Mouse (Mus musculus) common myeloid progenitor, adult 5-6 weeks (primary cell): ENCODE results near the gene Rabl6. TPM values are rescaled to one million over a fixed set of nuclear protein-coding genes. Genes with fewer than 3 reads are reported as not detected.

ENCODE experiments used
- ATAC-seq: replicated peaks from 2 replicates; pipeline ENCODE4 v1.8.0; 2016; ENCODE audit warnings: low read depth, mild to moderate bottlenecking, moderate TSS enrichment, inconsistent platforms; ENCODE audit not compliant: poor library complexity, severe bottlenecking
- total RNA-seq: library from RNA; stranded (forward); fragments of 200-1000, 187-1606 nt; gene quantifications from 2 replicates; pipeline ENCODE4 v1.2.3, GENCODE M21; 2017

The Rabl6 gene
- 78.2 and 83.9 TPM in 2 replicates for total RNA-seq

- peak; percentile 93 for ATAC-seq
Observed at GRCm38 (mm10) chr2:25607761-25608622, at the start of gene Rabl6. TSS of gene Rabl6 (minus strand) at chr2:25608521.

- no peak for ATAC-seq
Observed at GRCm38 (mm10) chr2:25657652-25658051, 49.3 kb upstream of the Rabl6 start, which contains the start of gene Lcn5. TSS of gene Lcn5 (plus strand) at chr2:25657952.

GRCm38 (mm10) chr2:25657246-25657645 is 48.9 kb upstream of the Rabl6 start:
- no peak for ATAC-seq

DNA sequence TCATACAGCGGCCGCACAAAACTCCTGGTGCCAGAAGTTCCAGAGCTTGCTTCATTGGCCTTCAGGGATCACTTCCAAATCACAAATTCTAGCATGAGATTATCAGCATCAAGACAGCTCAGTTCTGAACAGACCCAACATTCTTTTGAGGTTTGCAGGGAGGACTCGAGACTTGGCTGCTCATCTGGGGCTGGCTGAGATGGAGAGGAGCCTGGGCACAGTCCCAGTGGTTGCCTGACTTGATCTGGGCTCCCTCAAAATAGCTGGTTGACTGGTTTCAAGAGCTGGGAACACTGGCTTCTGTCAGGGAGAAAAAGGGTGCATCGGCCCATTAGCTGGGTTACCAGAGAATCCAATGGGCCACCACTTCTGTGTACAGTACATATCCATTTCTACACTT is 48.4 kb upstream of the Rabl6 start:
- ATAC-seq = no peak

DNA sequence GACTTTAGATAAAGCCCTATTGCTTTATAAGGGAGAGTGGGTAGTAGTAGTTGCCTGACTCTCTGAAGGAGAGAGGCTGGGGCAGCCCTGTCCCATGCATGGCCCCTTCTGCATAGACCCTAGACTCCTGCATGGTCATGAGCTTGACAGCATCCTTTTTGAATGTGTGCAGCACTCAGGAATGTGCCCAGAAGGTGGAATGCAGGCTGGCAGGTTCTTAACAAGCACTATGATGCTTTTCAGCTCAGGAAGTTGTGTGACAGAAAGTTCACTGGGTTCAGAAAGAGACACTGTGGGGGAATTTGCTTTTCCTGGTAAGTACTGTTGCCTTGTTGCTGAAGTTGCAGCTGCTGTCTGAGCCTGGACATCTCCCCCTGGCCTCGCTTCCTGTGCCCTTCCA is 46.2 kb upstream of the Rabl6 start:
- no peak for ATAC-seq

GRCm38 (mm10) chr2:25652902-25653301 is 44.6 kb upstream of the Rabl6 start, which contains the start of gene Lcn8:
TSS of gene Lcn8 (plus strand) at chr2:25653120.
- no peak for ATAC-seq

GRCm38 (mm10) chr2:25639890-25640289 is 31.6 kb upstream of the Rabl6 start:
- no peak for ATAC-seq

DNA sequence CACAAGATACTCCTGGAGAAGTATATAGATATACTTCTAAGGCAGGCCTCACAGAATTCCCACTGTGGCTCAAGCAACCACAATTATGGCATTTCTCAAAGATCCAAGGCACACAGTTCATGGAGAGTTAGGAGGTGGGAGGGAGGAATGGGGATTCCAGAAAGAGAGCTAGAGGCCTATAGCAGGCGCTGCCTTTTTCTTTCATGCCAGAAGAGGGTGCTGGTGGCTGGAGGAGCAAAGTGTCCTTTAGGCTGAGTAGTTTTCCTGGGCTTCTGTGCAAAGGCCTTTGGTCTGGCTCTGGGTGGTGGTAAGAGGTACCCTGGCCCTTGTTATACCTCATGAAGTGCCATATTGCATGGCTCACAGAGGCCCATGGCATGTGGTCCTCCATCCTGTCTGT is 25.7 kb upstream of the Rabl6 start:
- no peak for ATAC-seq

GRCm38 (mm10) chr2:25633616-25634015 is 25.3 kb upstream of the Rabl6 start:
- ATAC-seq = no peak

- ATAC-seq = no peak
Observed at GRCm38 (mm10) chr2:25628738-25629137, 20.4 kb upstream of the Rabl6 start.

DNA sequence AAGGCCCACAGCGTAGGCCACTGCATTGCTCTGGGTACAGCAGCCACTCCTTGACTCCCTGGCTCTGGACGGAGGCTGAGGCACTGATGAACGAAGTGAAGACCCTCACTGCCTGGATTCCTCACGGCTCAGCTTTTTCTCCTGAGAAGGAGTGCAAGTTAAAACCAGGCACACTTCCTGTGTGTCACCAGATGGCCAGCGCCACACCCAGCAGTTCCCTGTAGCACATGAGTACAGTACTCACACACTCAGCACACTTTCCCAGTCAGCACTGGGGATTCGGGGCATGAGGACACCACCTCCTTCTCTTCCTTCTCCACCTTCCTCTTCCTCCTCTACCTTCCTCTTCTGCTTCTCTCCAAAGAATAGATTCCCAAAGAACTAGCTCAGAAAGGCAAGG is 19.5 kb upstream of the Rabl6 start, which contains the start of gene Fcna:
TSS of gene Fcna (minus strand) at position 220 of the 400 bp plus-strand sequence.
- no peak for ATAC-seq

DNA sequence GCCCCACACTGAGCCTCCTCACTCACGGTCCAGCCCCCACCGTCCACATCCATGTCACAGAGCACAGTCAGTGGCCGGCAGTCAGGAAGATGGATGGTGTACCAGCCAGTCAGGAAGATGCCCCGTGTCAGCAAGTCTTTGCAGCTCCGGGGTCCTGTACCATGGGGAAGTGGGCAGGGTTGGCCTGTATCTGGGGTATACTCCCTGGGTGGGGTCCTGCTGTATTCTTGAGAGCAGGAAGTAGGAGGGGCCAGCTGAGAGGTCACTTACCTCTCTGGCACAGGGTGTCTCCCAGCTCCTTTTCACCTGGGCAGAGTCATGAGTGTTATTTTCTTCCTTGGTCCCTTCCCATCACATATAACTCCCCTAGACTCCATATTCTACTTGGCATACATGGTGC is 17.7 kb upstream of the Rabl6 start:
- no peak for ATAC-seq

DNA sequence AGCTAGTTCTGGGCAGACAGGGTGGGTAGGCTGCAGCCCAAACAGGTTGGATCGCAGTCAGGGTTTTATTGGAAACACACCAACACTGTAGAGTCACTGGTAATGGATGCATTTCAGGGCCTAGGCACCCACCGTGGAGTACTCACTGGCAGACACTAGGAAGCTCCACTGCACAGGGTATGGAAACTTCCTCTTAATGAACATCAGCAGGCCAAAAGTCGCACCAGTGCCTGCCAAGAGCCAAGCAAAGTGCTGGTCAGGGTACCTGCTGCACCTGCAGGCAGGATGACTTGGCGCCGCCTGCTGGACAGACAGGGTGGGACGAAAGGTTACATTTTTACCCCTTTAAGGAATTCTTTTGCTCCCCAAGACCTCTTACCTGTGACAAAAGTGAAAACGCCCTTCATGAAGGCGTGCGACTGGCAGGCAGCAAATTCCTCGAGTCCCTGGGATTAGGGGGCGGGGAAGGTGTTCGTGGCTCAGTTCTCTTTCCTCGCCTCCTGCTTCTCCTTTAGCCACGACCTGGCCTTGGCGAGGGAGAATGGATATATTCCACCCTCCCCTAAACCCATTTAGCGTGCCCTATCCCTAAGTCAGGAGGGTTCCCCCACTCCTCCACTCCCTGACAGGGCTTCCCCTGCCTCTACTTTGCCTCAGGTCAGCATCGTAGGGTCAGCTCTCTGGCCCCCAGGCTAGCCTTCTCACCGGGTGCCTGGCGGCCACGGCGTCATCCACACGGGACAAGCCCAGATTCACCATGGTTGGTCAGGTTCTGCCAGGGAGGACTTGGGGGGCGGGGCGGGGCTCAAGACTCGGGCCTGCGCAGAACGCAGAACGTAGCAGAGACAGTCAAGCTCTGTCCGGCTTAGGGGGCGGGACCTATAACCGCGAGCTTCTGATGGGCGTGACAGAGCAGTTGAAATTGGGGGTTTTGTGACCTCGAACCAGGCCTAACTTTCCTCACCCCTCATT is 13.2 kb upstream of the Rabl6 start, which contains the start of gene Tmem141:
TSS of gene Tmem141 (minus strand) at position 777 of the 972 bp plus-strand sequence.
- ATAC-seq = peak; percentile 78

DNA sequence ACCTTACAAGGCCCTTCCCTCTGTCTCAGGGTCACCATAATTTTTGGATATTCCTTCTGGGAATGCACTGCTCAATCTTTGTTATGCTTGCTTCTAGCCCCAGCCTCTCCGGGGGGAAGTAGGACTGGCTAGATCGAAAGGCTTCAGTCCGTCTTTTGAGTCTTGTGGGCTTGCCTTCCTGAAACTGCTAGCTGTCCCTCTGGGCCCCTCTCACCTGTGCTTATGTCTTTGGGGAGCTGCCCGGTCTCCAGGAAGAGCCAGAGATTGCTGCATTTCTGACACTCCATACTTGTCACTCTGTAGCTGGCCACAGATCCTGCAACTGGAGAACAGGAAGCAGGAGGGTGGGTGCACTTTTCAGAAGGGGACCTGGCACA is 12.5 kb upstream of the Rabl6 start:
- no peak for ATAC-seq

DNA sequence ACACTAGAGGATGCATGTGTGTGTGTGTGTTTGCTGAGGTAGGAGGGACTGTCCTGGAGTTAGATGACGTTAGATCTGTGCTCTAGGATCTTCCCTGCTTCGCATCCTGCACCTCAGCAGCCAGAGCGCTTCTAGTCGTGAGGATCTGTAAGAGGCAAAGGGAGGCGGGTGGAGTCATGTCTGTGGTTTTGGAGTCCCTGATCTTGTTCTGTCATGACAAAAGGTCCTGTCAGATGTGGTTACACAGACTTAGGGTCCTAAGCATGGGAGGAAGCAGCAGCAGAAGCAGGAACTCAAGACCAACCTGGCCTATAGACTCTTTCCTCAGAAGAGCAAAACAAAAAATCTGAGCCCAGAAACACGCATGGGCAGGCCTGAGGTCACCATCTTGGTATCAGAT is 12.1 kb upstream of the Rabl6 start:
- ATAC-seq = peak; percentile 53

GRCm38 (mm10) chr2:25617578-25617977 is 9.3 kb upstream of the Rabl6 start, which contains the start of gene Ccdc183:
TSS of gene Ccdc183 (minus strand) at chr2:25617678.
- ATAC-seq = no peak

- ATAC-seq = no peak
Observed at GRCm38 (mm10) chr2:25616398-25616797, 8.1 kb upstream of the Rabl6 start.

DNA sequence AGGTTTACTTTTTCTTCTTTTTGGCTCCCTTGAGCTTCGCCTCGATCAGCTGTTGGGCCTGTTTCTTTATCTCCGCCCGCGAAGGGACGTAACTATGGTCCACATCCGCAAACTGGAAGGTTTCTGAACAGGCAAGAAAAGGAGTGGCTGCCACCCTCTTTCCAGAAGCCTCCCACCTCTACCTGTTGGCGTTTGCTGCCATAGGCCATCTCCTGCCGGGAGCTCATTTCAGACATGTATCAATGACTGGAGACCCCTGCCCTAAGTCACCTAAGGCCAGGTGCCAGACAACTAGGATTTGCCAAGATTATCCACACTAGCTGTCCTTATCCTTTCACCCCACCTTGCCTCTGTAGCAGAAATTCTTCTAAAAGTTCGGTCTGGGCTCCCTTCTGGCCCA is 350 bp upstream of the Rabl6 start:
- peak; percentile 35 for ATAC-seq

GRCm38 (mm10) chr2:25602526-25602925 is 5.8 kb downstream of the Rabl6 start:
- ATAC-seq = no peak

DNA sequence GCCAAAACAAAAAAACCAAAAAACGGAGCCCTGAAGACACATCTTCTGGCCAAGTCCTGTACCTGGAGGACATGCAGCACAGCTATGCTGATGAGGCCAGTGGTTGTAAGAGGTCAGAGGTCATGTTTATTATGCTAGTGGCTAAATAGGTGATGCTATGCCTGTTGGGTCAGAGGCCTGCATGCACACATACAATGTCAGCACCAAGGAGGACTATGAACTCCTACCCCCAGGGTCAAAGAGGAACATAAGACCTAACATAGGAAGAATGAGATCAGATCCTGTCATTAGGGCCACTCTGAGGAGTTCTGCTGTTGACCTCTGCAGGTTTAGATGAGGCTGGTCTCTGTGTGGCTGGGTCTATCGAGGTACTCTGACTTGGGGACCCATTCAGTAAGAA is 8.3 kb downstream of the Rabl6 start:
- ATAC-seq = no peak

GRCm38 (mm10) chr2:25598749-25599148 is 9.6 kb downstream of the Rabl6 start:
- no peak for ATAC-seq
